Mouse (Mus musculus) skeletal muscle tissue, postnatal 0 days (tissue): ENCODE measurements around the gene Mdm1. TPM values are rescaled to one million over a fixed set of nuclear protein-coding genes. Genes with fewer than 3 reads are reported as not detected.

Source experiments
- polyA plus RNA-seq: library from polyadenylated mRNA; unstranded; fragments of >200 nt; fragmentation: Nextera tagmentation; extraction: Ambion mirVana; gene quantifications from 2 replicates; pipeline ENCODE4 v1.2.1, GENCODE M21; 2015

The Mdm1 gene
- polyA plus RNA-seq = 7.0 and 7.1 TPM in 2 replicates

GRCm38 (mm10) chr10:118141018-118141883, at the start of gene Mdm1:
Gene Mdm1 (plus strand): TSS chr10:118141811.

GRCm38 (mm10) chr10:118204642-118205041, 63.0 kb downstream of the Mdm1 start, which contains the start of gene Il22:
Gene Il22 (plus strand): TSS chr10:118204942.

Other genes with a start within 250 kb of the Mdm1 start
- gene Il22, start 63.1 kb downstream of the Mdm1 start, polyA plus RNA-seq = not detected in 2 replicates
- not detected in 2 replicates for gene Gm32717, start 99.0 kb downstream of the Mdm1 start, polyA plus RNA-seq
- gene Gm32802, start 116.9 kb downstream of the Mdm1 start, polyA plus RNA-seq = not detected in 2 replicates
- gene Iltifb, start 153.2 kb downstream of the Mdm1 start, polyA plus RNA-seq = not detected in 2 replicates
- not detected in 2 replicates for gene Gm9040, start 185.2 kb downstream of the Mdm1 start, polyA plus RNA-seq
- not detected in 2 replicates for gene Gm9044, start 190.6 kb downstream of the Mdm1 start, polyA plus RNA-seq
- gene Gm9045, start 196.0 kb downstream of the Mdm1 start, polyA plus RNA-seq = not detected in 2 replicates
- gene Gm9046, start 201.4 kb downstream of the Mdm1 start, polyA plus RNA-seq = not detected in 2 replicates
- not detected in 2 replicates for gene Gm9048, start 206.9 kb downstream of the Mdm1 start, polyA plus RNA-seq
- not detected in 2 replicates for gene Gm9049, start 212.3 kb downstream of the Mdm1 start, polyA plus RNA-seq